Mouse (Mus musculus): ENCODE measurements around the gene Mctp2.

GRCm38 (mm10) chr7:72275513-72275912 lies 30.9 kb downstream of the Mctp2 start:
- no peak for TF ChIP-seq CTCF (IDR thresholded peaks at IDR 0.05; ENCODE audit: insufficient read depth, low read length)
- TF ChIP-seq POLR2A (IDR thresholded peaks at IDR 0.05; ENCODE audit: borderline replicate concordance, extremely low read depth, low read depth, low read length), result no peak
